Mouse (Mus musculus) lung, embryonic 14.5 days (tissue): Measurements from ENCODE around the gene Fgf15. TPM values are rescaled to one million over a fixed set of nuclear protein-coding genes. Genes with fewer than 3 reads are reported as not detected.

Experiments
- ATAC-seq: fragments of 200-750 bp; cut with Nextera tagmentation; 2 replicates; pipeline ENCODE4 v1.8.0; 2017; ENCODE audit warnings: mild to moderate bottlenecking, moderate TSS enrichment, moderate library complexity; ENCODE audit not compliant: insufficient read depth
- DNase-seq: peaks from one replicate; pipeline ENCODE4 v3.0.0-alpha.2; 2015
- H3K27ac ChIP-seq: fragments of 300-500 bp; sonication (generic); 2 replicates; pipeline ENCODE4 v1.5.1; 2014; ENCODE audit warnings: low read depth, mild to moderate bottlenecking, moderate library complexity
- H3K27me3 ChIP-seq: fragments of 300-500 bp; sonication (generic); 2 replicates; pipeline ENCODE4 v1.6.1; 2014; ENCODE audit warnings: low read length, control low read depth; ENCODE audit not compliant: insufficient read depth
- H3K36me3 ChIP-seq: fragments of 300-500 bp; sonication (generic); 2 replicates; pipeline ENCODE4 v1.6.1; 2014; ENCODE audit warnings: control low read depth; ENCODE audit not compliant: insufficient read depth
- H3K4me1 ChIP-seq: fragments of 300-500 bp; sonication (generic); 2 replicates; pipeline ENCODE4 v1.6.1; 2014; ENCODE audit warnings: antibody characterized with exemption, control low read depth; ENCODE audit not compliant: insufficient read depth
- H3K4me2 ChIP-seq: fragments of 300-500 bp; sonication (generic); 2 replicates; pipeline ENCODE4 v1.6.1; 2014; ENCODE audit warnings: mild to moderate bottlenecking
- H3K4me3 ChIP-seq: fragments of 300-500 bp; sonication (generic); 2 replicates; pipeline ENCODE4 v1.5.1; 2014; ENCODE audit warnings: low read depth, low read length
- H3K9ac ChIP-seq: fragments of 300-500 bp; sonication (generic); 2 replicates; pipeline ENCODE4 v1.6.1; 2014
- H3K9me3 ChIP-seq: fragments of 300-500 bp; sonication (generic); 2 replicates; pipeline ENCODE4 v1.6.1; 2016; ENCODE audit warnings: low read depth, low read length, control low read depth
- CTCF ChIP-seq: IDR thresholded peaks from 2 replicates; pipeline ENCODE4 v1.5.1; 2016; ENCODE audit warnings: antibody characterized with exemption, low read depth
- WGBS: fragments of 180-500 bp; shearing (Covaris S2); extraction: QIAGEN DNeasy Blood & Tissue Kit; methylation state at CpG from one replicate; pipeline ENCODE4 v1.1.7; 2014; 5-methylcytosine and 5-hydroxymethylcytosine counted together
- polyA plus RNA-seq: library from polyadenylated mRNA; unstranded; fragments of >200 nt; fragmentation: Nextera tagmentation; extraction: Ambion mirVana; gene quantifications from 2 replicates; pipeline ENCODE4 v1.2.1, GENCODE M21; 2014

Gene Fgf15
- not detected in 2 replicates for polyA plus RNA-seq

GRCm38 (mm10) chr7:144896294-144897218 is at the start of gene Fgf15:
Gene Fgf15 (plus strand): TSS chr7:144896531.
- DNase-seq (peak; percentile 46), ATAC-seq (no peak; the same call in 1 of the 2 replicates)
- peak within 1 kb of the TSS; percentile 42 for H3K4me3 ChIP-seq
- no peaks in the 10 kb centered on the region for H3K9me3 ChIP-seq
- peak within 1 kb of the TSS; percentile 72 for H3K4me2 ChIP-seq
- peaks cover 4% of the 10 kb centered on the region; the same call in 1 of the 2 replicates for H3K4me1 ChIP-seq
- peaks cover 54% of the 10 kb centered on the region for H3K27me3 ChIP-seq
- no peaks in the 10 kb centered on the region for H3K36me3 ChIP-seq
- TF ChIP-seq CTCF, result no peak
- WGBS, result 1% methylated on average over 65 of the region's 65 CpGs
- H3K9ac ChIP-seq, result peak within 1 kb of the TSS; percentile 34; the same call in 1 of the 2 replicates
- H3K27ac ChIP-seq, result no peak within 1 kb of the TSS

GRCm38 (mm10) chr7:144847067-144847466 is 49.3 kb upstream of the Fgf15 start, which contains the start of gene Fgf4:
Gene Fgf4 (plus strand): TSS chr7:144847367.
- H3K4me2 ChIP-seq, result no peak within 1 kb of the TSS
- H3K4me1 ChIP-seq, result no peaks in the 10 kb centered on the region
- no peak for TF ChIP-seq CTCF
- ATAC-seq (no peak), DNase-seq (no peak)
- no peak within 1 kb of the TSS for H3K4me3 ChIP-seq
- H3K9me3 ChIP-seq, result no peaks in the 10 kb centered on the region
- no peak within 1 kb of the TSS for H3K27ac ChIP-seq
- H3K9ac ChIP-seq, result no peak within 1 kb of the TSS
- H3K36me3 ChIP-seq, result no peaks in the 10 kb centered on the region
- H3K27me3 ChIP-seq, result peaks cover 6% of the 10 kb centered on the region; the same call in 1 of the 2 replicates

GRCm38 (mm10) chr7:144851321-144851720 is 45.0 kb upstream of the Fgf15 start:
- Histone ChIP-seq H3K9me3 (no peaks in the 10 kb centered on the region), H3K9ac (no peak overlapping the region), H3K4me2 (no peak overlapping the region), H3K27me3 (no peaks in the 10 kb centered on the region), H3K27ac (no peak overlapping the region), H3K4me3 (no peak overlapping the region), H3K36me3 (no peaks in the 10 kb centered on the region), H3K4me1 (no peaks in the 10 kb centered on the region)
- WGBS, result 54% methylated on average over 3 of the region's 3 CpGs
- DNase-seq (no peak), ATAC-seq (no peak)
- no peak for TF ChIP-seq CTCF

GRCm38 (mm10) chr7:144854966-144855365 is 41.4 kb upstream of the Fgf15 start:
- Histone ChIP-seq H3K27me3 (peaks cover 16% of the 10 kb centered on the region), H3K4me3 (no peak overlapping the region), H3K4me1 (no peaks in the 10 kb centered on the region), H3K27ac (no peak overlapping the region), H3K9me3 (no peaks in the 10 kb centered on the region), H3K9ac (no peak overlapping the region), H3K36me3 (no peaks in the 10 kb centered on the region), H3K4me2 (no peak overlapping the region)
- no peak for TF ChIP-seq CTCF
- ATAC-seq (no peak), DNase-seq (no peak)
- WGBS, result 29% methylated on average over 3 of the region's 3 CpGs

DNA sequence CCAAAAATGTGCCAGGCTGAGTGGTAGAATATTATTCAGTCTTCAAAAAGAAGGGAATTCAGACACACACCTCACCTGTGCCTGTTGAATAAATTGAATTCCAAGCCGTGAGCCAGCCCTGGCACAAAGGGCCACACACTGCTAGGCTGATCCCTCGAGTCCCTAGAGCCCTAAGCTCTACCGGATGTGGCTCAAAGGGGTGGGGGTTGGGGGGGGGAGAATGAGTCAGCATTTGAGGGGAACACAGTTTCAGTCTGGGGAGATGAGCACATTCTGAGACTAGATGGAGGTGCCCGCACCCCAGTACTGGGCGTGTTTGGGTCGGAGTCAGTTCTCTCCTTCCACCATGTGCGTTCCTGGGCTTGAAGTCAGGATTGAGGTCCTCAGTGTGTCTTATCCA is 39.2 kb upstream of the Fgf15 start:
- no peaks in the 10 kb centered on the region for H3K9me3 ChIP-seq
- no peak overlapping the region for H3K9ac ChIP-seq
- WGBS, result 84% methylated on average over 7 of the region's 7 CpGs
- ATAC-seq (no peak), DNase-seq (no peak)
- peaks cover 38% of the 10 kb centered on the region for H3K27me3 ChIP-seq
- no peak for TF ChIP-seq CTCF
- H3K36me3 ChIP-seq, result no peaks in the 10 kb centered on the region
- no peak overlapping the region for H3K4me3 ChIP-seq
- no peaks in the 10 kb centered on the region for H3K4me1 ChIP-seq
- H3K27ac ChIP-seq, result no peak overlapping the region
- no peak overlapping the region for H3K4me2 ChIP-seq

DNA sequence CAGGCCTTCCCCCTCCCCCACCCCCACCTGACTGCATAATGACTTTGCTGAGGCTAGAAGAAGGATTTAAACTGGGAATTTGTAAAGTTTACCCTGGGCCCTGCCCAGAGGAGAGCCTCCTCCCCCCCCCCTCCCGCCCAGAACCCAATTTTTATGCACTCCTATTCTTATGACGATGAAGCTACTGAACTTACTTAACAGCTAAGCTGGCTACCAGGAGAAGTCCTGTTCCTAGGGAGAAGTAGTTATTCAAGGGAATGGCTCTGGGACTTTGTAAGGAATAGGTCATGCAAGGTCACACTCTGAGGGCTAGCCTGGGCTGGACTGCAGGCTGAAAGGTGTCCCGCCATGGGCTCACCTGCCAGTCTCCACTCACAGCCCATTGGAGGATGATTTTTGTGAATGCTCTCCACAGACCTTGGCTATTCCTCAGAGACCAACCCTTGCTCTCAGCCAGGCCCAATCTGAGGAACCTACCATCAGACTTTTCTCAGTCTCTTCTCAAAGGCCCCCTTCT is 38.4 kb upstream of the Fgf15 start:
- no peak for ATAC-seq
- H3K27ac ChIP-seq, result no peak overlapping the region
- no peak overlapping the region for H3K4me3 ChIP-seq
- peaks cover 45% of the 10 kb centered on the region for H3K27me3 ChIP-seq
- 76% methylated on average over 3 of the region's 3 CpGs for WGBS
- H3K9me3 ChIP-seq, result no peaks in the 10 kb centered on the region
- H3K36me3 ChIP-seq, result no peaks in the 10 kb centered on the region
- H3K4me2 ChIP-seq, result no peak overlapping the region
- DNase-seq, result no peak
- H3K9ac ChIP-seq, result no peak overlapping the region
- TF ChIP-seq CTCF, result no peak
- no peaks in the 10 kb centered on the region for H3K4me1 ChIP-seq

GRCm38 (mm10) chr7:144858702-144859101 is 37.6 kb upstream of the Fgf15 start:
- Histone ChIP-seq H3K9ac (no peak overlapping the region), H3K36me3 (no peaks in the 10 kb centered on the region), H3K4me2 (no peak overlapping the region), H3K4me1 (no peaks in the 10 kb centered on the region), H3K27me3 (peaks cover 52% of the 10 kb centered on the region), H3K27ac (no peak overlapping the region), H3K9me3 (no peaks in the 10 kb centered on the region), H3K4me3 (no peak overlapping the region)
- ATAC-seq, result no peak
- no peak for DNase-seq
- no peak for TF ChIP-seq CTCF
- 84% methylated on average over 1 of the region's 1 CpGs for WGBS
